Mouse (Mus musculus) olfactory bulb, adult 2 months (tissue): Measurements from ENCODE around the gene Csnk1g2.

Experiments used
- CTCF ChIP-seq: fragments of 200-500 bp; IDR thresholded peaks from 2 replicates; pipeline ENCODE4 v1.5.1; 2012; ENCODE audit warnings: low read depth, mild to moderate bottlenecking, low read length, moderate library complexity; ENCODE audit not compliant: insufficient read depth
- POLR2A ChIP-seq: fragments of 200-500 bp; IDR thresholded peaks from 2 replicates; pipeline ENCODE4 v1.6.1; 2012; ENCODE audit warnings: mild to moderate bottlenecking, low read depth, low read length, moderate library complexity; ENCODE audit not compliant: insufficient read depth

DNA sequence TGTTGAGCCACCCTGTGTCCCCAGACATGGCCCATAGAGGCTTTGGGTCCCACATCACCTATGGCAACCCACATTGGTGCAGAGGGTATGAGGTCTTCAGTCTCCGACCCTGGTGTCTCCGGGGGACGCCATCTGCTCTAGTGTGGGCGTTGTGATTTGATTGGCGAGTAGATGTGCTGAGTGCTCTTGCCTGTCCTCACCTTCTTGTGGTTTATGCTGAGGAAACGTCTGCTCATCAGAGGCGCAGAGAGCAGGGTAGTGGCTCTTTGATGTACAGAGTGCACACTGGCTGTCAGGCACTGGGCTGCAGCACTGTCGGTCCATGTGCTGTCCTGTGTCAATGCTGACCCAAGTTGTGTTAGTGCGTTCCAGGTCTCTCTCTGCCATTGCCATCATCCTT, 6.3 kb downstream of the Csnk1g2 start:
- TF ChIP-seq CTCF (no peak), POLR2A (no peak)
